Mouse (Mus musculus): ENCODE results near the gene Oosp2.

- TF ChIP-seq CTCF (IDR thresholded peaks at IDR 0.05; ENCODE audit: borderline replicate concordance, control insufficient read depth, extremely low read depth, insufficient read depth, low read length, poor library complexity) (no peak), POLR2A (IDR thresholded peaks at IDR 0.05; ENCODE audit: control insufficient read depth, extremely low read depth, insufficient read depth, low read length, poor library complexity) (no peak)
Measured at GRCm38 (mm10) chr19:11633732-11634131, 26.6 kb downstream of the Oosp2 start.
